Mouse (Mus musculus): ENCODE measurements around the gene Abhd17a. TPM values are rescaled to one million over a fixed set of nuclear protein-coding genes. Genes with fewer than 3 reads are reported as not detected.

Abhd17a gene
- polyA plus RNA-seq (2012; rRNA removed) = 175 and 221 TPM in 2 replicates

DNA sequence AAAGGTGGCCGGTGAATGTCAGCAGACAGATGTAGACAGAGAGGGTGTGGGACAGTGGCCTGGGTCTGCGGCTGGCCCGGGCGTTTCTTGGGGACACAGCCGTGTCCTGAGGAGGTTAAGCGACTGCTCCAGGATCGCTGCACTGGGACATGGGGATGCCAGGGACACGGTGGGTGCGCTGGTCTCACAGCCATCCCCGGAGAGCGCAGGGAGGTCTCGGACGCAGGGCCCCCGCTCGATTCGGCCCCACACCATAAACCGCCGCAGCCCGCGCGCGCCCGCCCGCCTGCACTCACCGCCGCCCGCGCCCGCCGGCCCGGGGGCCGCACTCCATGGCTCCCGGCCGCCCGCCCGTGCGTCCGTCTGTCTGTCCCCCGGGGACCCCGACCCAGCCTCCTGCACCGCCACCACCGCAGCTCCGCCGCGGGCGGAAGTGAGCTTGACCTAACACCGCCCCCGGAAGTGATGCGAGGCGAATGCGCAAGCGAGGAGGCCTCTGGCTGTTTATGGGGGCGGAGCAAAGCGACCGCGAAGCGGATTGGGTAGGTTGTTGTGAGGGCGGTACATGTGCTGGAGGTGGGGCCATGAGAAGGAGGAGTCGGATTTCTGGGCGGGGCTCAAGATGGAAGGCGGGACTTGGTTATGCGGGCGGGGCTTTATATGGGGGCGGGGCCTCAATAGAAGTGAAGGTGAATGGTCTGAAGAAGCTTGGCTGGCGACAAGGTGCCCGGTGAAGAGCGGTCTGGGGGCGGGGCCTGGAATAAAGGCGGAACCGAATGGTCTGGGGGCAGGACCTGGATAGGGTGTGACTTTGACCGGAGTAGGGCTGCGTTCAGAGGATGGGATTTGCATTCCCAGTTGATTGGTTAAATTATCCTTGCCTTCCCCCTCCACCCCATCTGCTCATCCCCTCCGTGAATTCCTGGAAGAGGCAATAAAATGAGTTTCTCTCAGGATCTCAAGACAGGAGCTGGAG is at the start of gene Abhd17a:
TSS of gene Abhd17a (minus strand) at position 463 of the 976 bp plus-strand sequence.
- H3K36me3 ChIP-seq (ENCODE audit: control insufficient read depth, insufficient read depth, low read length) = no peaks in the 10 kb centered on the region
- TF ChIP-seq POLR2A (IDR thresholded peaks at IDR 0.05; ENCODE audit: low read depth, low read length) (peak; percentile 48), CTCF (conservative IDR thresholded peaks at IDR 0.05; ENCODE audit: insufficient read depth, insufficient read length, low read depth, low read length) (no peak)
- no peaks in the 10 kb centered on the region for H3K27me3 ChIP-seq (replicated peaks; ENCODE audit: control insufficient read depth, insufficient read depth, low read length)
- peak within 1 kb of the TSS; percentile 96 for H3K4me3 ChIP-seq (ENCODE audit: insufficient read depth, low read depth, low read length)
- peak within 1 kb of the TSS; percentile 29 for H3K27ac ChIP-seq (ENCODE audit: insufficient read depth, low read depth, low read length)
- peaks cover 19% of the 10 kb centered on the region for H3K4me1 ChIP-seq (ENCODE audit: control insufficient read depth, insufficient read depth, low read length)
- WGBS = under 1% methylated on average over 73 of the region's 73 CpGs
- peak; percentile 99 for DNase-seq

DNA sequence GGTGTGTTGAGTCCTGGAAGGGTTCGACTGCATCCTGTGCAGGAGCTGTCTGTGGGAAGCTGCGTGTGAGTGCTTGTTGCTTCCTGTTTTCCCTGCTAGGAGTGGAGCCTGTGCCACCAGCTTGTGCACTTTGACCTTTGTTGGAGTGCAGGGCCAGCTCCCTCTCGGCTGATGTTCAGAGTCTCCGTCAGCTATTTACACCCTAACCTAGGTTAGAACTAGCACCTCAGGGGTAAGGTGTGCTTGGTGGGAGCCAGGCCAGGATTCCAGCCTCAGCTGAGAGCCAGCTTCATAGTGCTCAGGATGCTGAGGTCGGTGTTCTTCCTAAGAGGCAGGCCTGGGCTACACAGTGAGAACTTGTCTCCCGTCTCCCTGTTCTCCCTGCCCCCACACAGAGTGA is 45.2 kb upstream of the Abhd17a start:
- Histone ChIP-seq H3K4me3 (ENCODE audit: insufficient read depth, low read depth, low read length) (no peak overlapping the region), H3K27me3 (replicated peaks; ENCODE audit: control insufficient read depth, insufficient read depth, low read length) (no peaks in the 10 kb centered on the region), H3K4me1 (ENCODE audit: control insufficient read depth, insufficient read depth, low read length) (no peaks in the 10 kb centered on the region), H3K36me3 (ENCODE audit: control insufficient read depth, insufficient read depth, low read length) (peaks cover 3% of the 10 kb centered on the region), H3K27ac (ENCODE audit: insufficient read depth, low read depth, low read length) (no peak overlapping the region)
- no peak for TF ChIP-seq POLR2A (IDR thresholded peaks at IDR 0.05; ENCODE audit: low read depth, low read length)
- DNase-seq = peak; percentile 82
- 34% methylated on average over 6 of the region's 6 CpGs for WGBS

DNA sequence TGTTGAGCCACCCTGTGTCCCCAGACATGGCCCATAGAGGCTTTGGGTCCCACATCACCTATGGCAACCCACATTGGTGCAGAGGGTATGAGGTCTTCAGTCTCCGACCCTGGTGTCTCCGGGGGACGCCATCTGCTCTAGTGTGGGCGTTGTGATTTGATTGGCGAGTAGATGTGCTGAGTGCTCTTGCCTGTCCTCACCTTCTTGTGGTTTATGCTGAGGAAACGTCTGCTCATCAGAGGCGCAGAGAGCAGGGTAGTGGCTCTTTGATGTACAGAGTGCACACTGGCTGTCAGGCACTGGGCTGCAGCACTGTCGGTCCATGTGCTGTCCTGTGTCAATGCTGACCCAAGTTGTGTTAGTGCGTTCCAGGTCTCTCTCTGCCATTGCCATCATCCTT is 38.8 kb upstream of the Abhd17a start:
- no peak for TF ChIP-seq CTCF (conservative IDR thresholded peaks at IDR 0.05; ENCODE audit: insufficient read depth, insufficient read length, low read depth, low read length)
- no peak for TF ChIP-seq POLR2A (IDR thresholded peaks at IDR 0.05; ENCODE audit: low read depth, low read length)
- no peaks in the 10 kb centered on the region for H3K36me3 ChIP-seq (ENCODE audit: control insufficient read depth, insufficient read depth, low read length)
- no peak overlapping the region for H3K4me3 ChIP-seq (ENCODE audit: insufficient read depth, low read depth, low read length)
- H3K27me3 ChIP-seq (replicated peaks; ENCODE audit: control insufficient read depth, insufficient read depth, low read length) = no peaks in the 10 kb centered on the region
- WGBS = 80% methylated on average over 9 of the region's 9 CpGs
- peaks cover 8% of the 10 kb centered on the region; the same call in 1 of the 2 replicates for H3K4me1 ChIP-seq (ENCODE audit: control insufficient read depth, insufficient read depth, low read length)
- DNase-seq = no peak
- H3K27ac ChIP-seq (ENCODE audit: insufficient read depth, low read depth, low read length) = no peak overlapping the region

DNA sequence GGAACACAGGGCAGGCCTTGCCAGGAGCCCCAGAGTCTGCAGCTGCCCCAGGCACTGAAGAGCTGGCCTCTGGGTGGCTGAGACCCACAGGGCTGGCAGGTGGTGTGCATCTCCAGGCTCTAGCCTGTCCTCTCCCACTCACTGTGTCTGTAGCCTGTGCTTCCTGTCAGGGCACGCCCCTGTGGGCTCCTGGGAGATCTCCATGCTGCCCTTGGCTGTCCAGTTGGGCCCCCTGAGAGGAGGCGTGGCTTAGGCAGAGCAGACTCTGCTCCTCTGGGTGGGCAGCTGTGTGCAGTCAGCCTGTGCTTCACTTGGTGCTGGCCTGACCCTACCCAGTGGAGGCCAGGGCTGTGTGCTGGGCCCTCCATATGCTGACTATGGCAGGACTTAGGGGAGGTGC is 37.5 kb upstream of the Abhd17a start:
- Histone ChIP-seq H3K4me3 (ENCODE audit: insufficient read depth, low read depth, low read length) (no peak overlapping the region), H3K4me1 (ENCODE audit: control insufficient read depth, insufficient read depth, low read length) (peaks cover 8% of the 10 kb centered on the region; the same call in 1 of the 2 replicates), H3K27ac (ENCODE audit: insufficient read depth, low read depth, low read length) (no peak overlapping the region), H3K36me3 (ENCODE audit: control insufficient read depth, insufficient read depth, low read length) (no peaks in the 10 kb centered on the region), H3K27me3 (replicated peaks; ENCODE audit: control insufficient read depth, insufficient read depth, low read length) (no peaks in the 10 kb centered on the region)
- TF ChIP-seq CTCF (conservative IDR thresholded peaks at IDR 0.05; ENCODE audit: insufficient read depth, insufficient read length, low read depth, low read length) (no peak), POLR2A (IDR thresholded peaks at IDR 0.05; ENCODE audit: low read depth, low read length) (no peak)
- DNase-seq = peak; percentile 31
- WGBS = 28% methylated on average over 2 of the region's 2 CpGs

DNA sequence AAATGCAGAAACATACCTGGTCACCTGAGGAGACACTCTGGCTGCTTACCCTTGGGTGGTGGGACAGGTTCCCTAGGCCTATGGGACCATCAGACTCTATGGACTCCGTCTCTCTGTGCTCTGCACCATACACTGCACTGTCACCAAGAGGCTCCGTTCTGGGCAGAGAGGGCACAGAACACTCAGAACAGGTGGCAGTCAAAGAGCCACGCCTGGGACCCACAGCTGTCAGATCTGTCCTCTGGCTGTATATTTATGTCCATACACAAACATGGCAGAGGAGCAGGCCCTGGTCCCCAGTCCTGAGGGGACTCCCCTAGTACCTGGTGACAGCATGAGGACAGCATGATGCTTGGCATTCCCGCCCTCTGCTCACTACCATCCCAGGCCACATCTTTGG is 35.6 kb upstream of the Abhd17a start:
- no peak for TF ChIP-seq CTCF (conservative IDR thresholded peaks at IDR 0.05; ENCODE audit: insufficient read depth, insufficient read length, low read depth, low read length)
- no peak for TF ChIP-seq POLR2A (IDR thresholded peaks at IDR 0.05; ENCODE audit: low read depth, low read length)
- peaks cover 8% of the 10 kb centered on the region; the same call in 1 of the 2 replicates for H3K4me1 ChIP-seq (ENCODE audit: control insufficient read depth, insufficient read depth, low read length)

DNA sequence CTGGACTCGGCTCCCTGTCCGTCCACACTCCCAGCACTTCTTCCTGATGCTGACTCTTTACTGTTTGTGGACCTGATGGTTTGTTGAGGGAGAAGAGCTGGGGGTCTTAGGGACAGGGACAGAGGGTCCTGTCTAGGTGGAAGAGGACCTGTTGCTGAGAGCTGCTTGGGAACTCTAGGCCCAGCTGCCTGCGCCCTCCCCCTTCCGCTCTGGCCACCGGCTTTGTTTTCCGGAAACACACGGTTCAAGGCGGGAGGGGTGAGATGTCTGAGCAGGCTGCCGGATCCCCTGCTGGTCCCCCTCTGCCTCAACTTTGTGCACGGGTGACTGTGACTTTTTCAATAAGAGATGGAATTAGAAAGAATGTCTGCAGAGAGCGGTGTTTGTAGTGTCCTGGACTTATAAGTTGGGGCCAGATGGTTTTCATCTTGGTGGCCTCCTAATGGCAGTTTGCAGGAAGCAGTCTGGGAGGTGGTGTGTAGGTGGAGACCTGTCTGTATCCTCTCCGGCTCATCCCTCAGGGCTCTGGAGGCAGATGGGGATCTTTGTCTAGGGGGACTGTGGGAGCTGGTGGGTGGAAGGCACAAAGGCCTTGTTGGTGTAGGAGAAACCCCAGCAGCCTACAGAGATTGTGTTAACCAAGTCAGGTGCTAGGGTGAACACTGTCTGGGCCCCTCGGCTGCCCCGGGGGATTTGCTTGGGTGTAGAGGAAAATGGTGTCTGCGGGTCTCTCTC is 33.5 kb upstream of the Abhd17a start:
- peak; percentile 78 for DNase-seq
- no peak for TF ChIP-seq CTCF (conservative IDR thresholded peaks at IDR 0.05; ENCODE audit: insufficient read depth, insufficient read length, low read depth, low read length)
- TF ChIP-seq POLR2A (IDR thresholded peaks at IDR 0.05; ENCODE audit: low read depth, low read length) = no peak
- Histone ChIP-seq H3K27ac (ENCODE audit: insufficient read depth, low read depth, low read length) (peak overlapping the region; percentile 87), H3K27me3 (replicated peaks; ENCODE audit: control insufficient read depth, insufficient read depth, low read length) (no peaks in the 10 kb centered on the region), H3K4me3 (ENCODE audit: insufficient read depth, low read depth, low read length) (peak overlapping the region; percentile 68), H3K36me3 (ENCODE audit: control insufficient read depth, insufficient read depth, low read length) (no peaks in the 10 kb centered on the region), H3K4me1 (ENCODE audit: control insufficient read depth, insufficient read depth, low read length) (peaks cover 8% of the 10 kb centered on the region; the same call in 1 of the 2 replicates)
- 6% methylated on average over 15 of the region's 15 CpGs for WGBS

More for the DNA sequence above, 35.6 kb upstream of the Abhd17a start:
- Histone ChIP-seq H3K27me3 (replicated peaks; ENCODE audit: control insufficient read depth, insufficient read depth, low read length) (no peaks in the 10 kb centered on the region), H3K36me3 (ENCODE audit: control insufficient read depth, insufficient read depth, low read length) (no peaks in the 10 kb centered on the region), H3K27ac (ENCODE audit: insufficient read depth, low read depth, low read length) (no peak overlapping the region), H3K4me3 (ENCODE audit: insufficient read depth, low read depth, low read length) (no peak overlapping the region)
- no peak for DNase-seq
- WGBS = 82% methylated on average over 4 of the region's 4 CpGs

All from kidney, adult 2 months (tissue).